Mouse (Mus musculus): ENCODE results near the gene Syne1. TPM values are rescaled to one million over a fixed set of nuclear protein-coding genes. Genes with fewer than 3 reads are reported as not detected.

Syne1 gene
- polyA plus RNA-seq, 1 experiment from 2014 or later: 21.7 TPM

- no peaks in the 10 kb centered on the region for H3K9me3 ChIP-seq (ENCODE audit: control insufficient read depth, low read length)
- H3K4me3 ChIP-seq (replicated peaks; ENCODE audit: low read length): no peak overlapping the region
- no peaks in the 10 kb centered on the region for H3K4me1 ChIP-seq (replicated peaks; ENCODE audit: control insufficient read depth, insufficient read depth, low read length)
- 92% methylated on average over 3 of the region's 3 CpGs for WGBS
- ATAC-seq (ENCODE audit: low FRiP score) (no peak), DNase-seq (ENCODE audit: low spot score) (peak; percentile 20)
- no peaks in the 10 kb centered on the region for H3K27me3 ChIP-seq (ENCODE audit: control insufficient read depth, insufficient read depth, low read length)
- H3K27ac ChIP-seq: no peak overlapping the region
- no peak overlapping the region for H3K4me2 ChIP-seq (replicated peaks)
- no peaks in the 10 kb centered on the region for H3K36me3 ChIP-seq (replicated peaks; ENCODE audit: control insufficient read depth, insufficient read depth)
- H3K9ac ChIP-seq: no peak overlapping the region
These were observed 135.6 kb downstream of the Syne1 start for GRCm38 (mm10) chr10:5415730-5416129.

GRCm38 (mm10) chr10:5384131-5384776, 167.0 kb downstream of the Syne1 start:
- 83% methylated on average over 6 of the region's 6 CpGs for WGBS
- ATAC-seq (ENCODE audit: low FRiP score): no peak
- Histone ChIP-seq H3K4me3 (replicated peaks; ENCODE audit: low read length) (no peak overlapping the region), H3K27me3 (ENCODE audit: control insufficient read depth, insufficient read depth, low read length) (no peaks in the 10 kb centered on the region), H3K4me1 (replicated peaks; ENCODE audit: control insufficient read depth, insufficient read depth, low read length) (no peaks in the 10 kb centered on the region), H3K9ac (no peak overlapping the region), H3K36me3 (replicated peaks; ENCODE audit: control insufficient read depth, insufficient read depth) (no peaks in the 10 kb centered on the region), H3K9me3 (ENCODE audit: control insufficient read depth, low read length) (no peaks in the 10 kb centered on the region), H3K27ac (no peak overlapping the region), H3K4me2 (replicated peaks) (no peak overlapping the region)
- no peak for DNase-seq (ENCODE audit: low spot score)

- WGBS: 90% methylated on average over 4 of the region's 4 CpGs
- DNase-seq (ENCODE audit: low spot score): no peak
- Histone ChIP-seq H3K9me3 (ENCODE audit: control insufficient read depth, low read length) (no peaks in the 10 kb centered on the region), H3K27me3 (ENCODE audit: control insufficient read depth, insufficient read depth, low read length) (no peaks in the 10 kb centered on the region), H3K4me1 (replicated peaks; ENCODE audit: control insufficient read depth, insufficient read depth, low read length) (no peaks in the 10 kb centered on the region), H3K36me3 (replicated peaks; ENCODE audit: control insufficient read depth, insufficient read depth) (no peaks in the 10 kb centered on the region), H3K4me2 (replicated peaks) (no peak overlapping the region), H3K9ac (no peak overlapping the region), H3K27ac (no peak overlapping the region), H3K4me3 (replicated peaks; ENCODE audit: low read length) (no peak overlapping the region)
- no peak for ATAC-seq (ENCODE audit: low FRiP score)
These were observed 169.7 kb downstream of the Syne1 start for GRCm38 (mm10) chr10:5381536-5381935.

GRCm38 (mm10) chr10:5378969-5379368, 172.3 kb downstream of the Syne1 start:
- Histone ChIP-seq H3K36me3 (replicated peaks; ENCODE audit: control insufficient read depth, insufficient read depth) (no peaks in the 10 kb centered on the region), H3K4me3 (replicated peaks; ENCODE audit: low read length) (no peak overlapping the region), H3K4me2 (replicated peaks) (no peak overlapping the region), H3K4me1 (replicated peaks; ENCODE audit: control insufficient read depth, insufficient read depth, low read length) (no peaks in the 10 kb centered on the region), H3K27me3 (ENCODE audit: control insufficient read depth, insufficient read depth, low read length) (no peaks in the 10 kb centered on the region), H3K9ac (no peak overlapping the region), H3K27ac (no peak overlapping the region), H3K9me3 (ENCODE audit: control insufficient read depth, low read length) (no peaks in the 10 kb centered on the region)
- WGBS: 69% methylated on average over 2 of the region's 2 CpGs
- ATAC-seq (ENCODE audit: low FRiP score) (no peak), DNase-seq (ENCODE audit: low spot score) (no peak)

GRCm38 (mm10) chr10:5369599-5369998, 181.7 kb downstream of the Syne1 start:
- ATAC-seq (ENCODE audit: low FRiP score) (peak; percentile 17; the same call in 1 of the 2 replicates), DNase-seq (ENCODE audit: low spot score) (no peak)
- 70% methylated on average over 4 of the region's 4 CpGs for WGBS
- H3K36me3 ChIP-seq (replicated peaks; ENCODE audit: control insufficient read depth, insufficient read depth): no peaks in the 10 kb centered on the region
- H3K27me3 ChIP-seq (ENCODE audit: control insufficient read depth, insufficient read depth, low read length): no peaks in the 10 kb centered on the region
- H3K9ac ChIP-seq: no peak overlapping the region
- no peak overlapping the region for H3K27ac ChIP-seq
- H3K4me3 ChIP-seq (replicated peaks; ENCODE audit: low read length): no peak overlapping the region
- H3K9me3 ChIP-seq (ENCODE audit: control insufficient read depth, low read length): no peaks in the 10 kb centered on the region
- H3K4me1 ChIP-seq (replicated peaks; ENCODE audit: control insufficient read depth, insufficient read depth, low read length): no peaks in the 10 kb centered on the region
- H3K4me2 ChIP-seq (replicated peaks): no peak overlapping the region

GRCm38 (mm10) chr10:5368266-5368665, 183.0 kb downstream of the Syne1 start:
- WGBS: 68% methylated on average over 6 of the region's 6 CpGs
- Histone ChIP-seq H3K9me3 (ENCODE audit: control insufficient read depth, low read length) (no peaks in the 10 kb centered on the region), H3K9ac (no peak overlapping the region), H3K27ac (no peak overlapping the region), H3K4me1 (replicated peaks; ENCODE audit: control insufficient read depth, insufficient read depth, low read length) (no peaks in the 10 kb centered on the region), H3K4me3 (replicated peaks; ENCODE audit: low read length) (no peak overlapping the region), H3K36me3 (replicated peaks; ENCODE audit: control insufficient read depth, insufficient read depth) (no peaks in the 10 kb centered on the region), H3K27me3 (ENCODE audit: control insufficient read depth, insufficient read depth, low read length) (no peaks in the 10 kb centered on the region), H3K4me2 (replicated peaks) (no peak overlapping the region)
- ATAC-seq (ENCODE audit: low FRiP score) (no peak), DNase-seq (ENCODE audit: low spot score) (no peak)

GRCm38 (mm10) chr10:5367465-5368011, 183.7 kb downstream of the Syne1 start:
- WGBS: 73% methylated on average over 12 of the region's 12 CpGs
- no peaks in the 10 kb centered on the region for H3K9me3 ChIP-seq (ENCODE audit: control insufficient read depth, low read length)
- DNase-seq (ENCODE audit: low spot score): no peak

GRCm38 (mm10) chr10:5360560-5360959, 190.7 kb downstream of the Syne1 start:
- 0 out of 2 replicates have a peak, but pooled peaks have one; percentile 31 for ATAC-seq (ENCODE audit: low FRiP score)
- no peak overlapping the region for H3K4me2 ChIP-seq (replicated peaks)
- no peak overlapping the region for H3K27ac ChIP-seq
- no peaks in the 10 kb centered on the region for H3K36me3 ChIP-seq (replicated peaks; ENCODE audit: control insufficient read depth, insufficient read depth)
- H3K4me1 ChIP-seq (replicated peaks; ENCODE audit: control insufficient read depth, insufficient read depth, low read length): no peaks in the 10 kb centered on the region
- WGBS: 57% methylated on average over 7 of the region's 7 CpGs
- DNase-seq (ENCODE audit: low spot score): no peak
- no peaks in the 10 kb centered on the region for H3K27me3 ChIP-seq (ENCODE audit: control insufficient read depth, insufficient read depth, low read length)
- no peaks in the 10 kb centered on the region for H3K9me3 ChIP-seq (ENCODE audit: control insufficient read depth, low read length)
- H3K9ac ChIP-seq: no peak overlapping the region
- H3K4me3 ChIP-seq (replicated peaks; ENCODE audit: low read length): no peak overlapping the region

More at GRCm38 (mm10) chr10:5367465-5368011, 183.7 kb downstream of the Syne1 start:
- ATAC-seq (ENCODE audit: low FRiP score): no peak
- H3K27me3 ChIP-seq (ENCODE audit: control insufficient read depth, insufficient read depth, low read length): no peaks in the 10 kb centered on the region
- H3K36me3 ChIP-seq (replicated peaks; ENCODE audit: control insufficient read depth, insufficient read depth): no peaks in the 10 kb centered on the region
- H3K4me2 ChIP-seq (replicated peaks): no peak overlapping the region
- H3K4me3 ChIP-seq (replicated peaks; ENCODE audit: low read length): no peak overlapping the region
- H3K4me1 ChIP-seq (replicated peaks; ENCODE audit: control insufficient read depth, insufficient read depth, low read length): no peaks in the 10 kb centered on the region
- H3K27ac ChIP-seq: no peak overlapping the region
- H3K9ac ChIP-seq: no peak overlapping the region

- no peak overlapping the region for H3K4me3 ChIP-seq (replicated peaks; ENCODE audit: low read length)
- H3K9ac ChIP-seq: no peak overlapping the region
- ATAC-seq (ENCODE audit: low FRiP score) (no peak), DNase-seq (ENCODE audit: low spot score) (no peak)
- H3K4me2 ChIP-seq (replicated peaks): no peak overlapping the region
- no peak overlapping the region for H3K27ac ChIP-seq
- H3K9me3 ChIP-seq (ENCODE audit: control insufficient read depth, low read length): no peaks in the 10 kb centered on the region
- H3K4me1 ChIP-seq (replicated peaks; ENCODE audit: control insufficient read depth, insufficient read depth, low read length): no peaks in the 10 kb centered on the region
- no peaks in the 10 kb centered on the region for H3K27me3 ChIP-seq (ENCODE audit: control insufficient read depth, insufficient read depth, low read length)
- no peaks in the 10 kb centered on the region for H3K36me3 ChIP-seq (replicated peaks; ENCODE audit: control insufficient read depth, insufficient read depth)
- WGBS: 88% methylated on average over 5 of the region's 5 CpGs
These were observed 194.7 kb downstream of the Syne1 start for GRCm38 (mm10) chr10:5356614-5357013.
